Mouse (Mus musculus) embryonic fibroblast, embryonic 13.5 days (primary cell): Measurements from ENCODE around the gene Xrcc4. TPM values are rescaled to one million over a fixed set of nuclear protein-coding genes. Genes with fewer than 3 reads are reported as not detected.

Experiments
- H3K27ac ChIP-seq: 2 replicates; pipeline ENCODE4 v1.5.1; 2012; ENCODE audit warnings: low read length, control low read depth, inconsistent platforms; ENCODE audit not compliant: insufficient read depth
- H3K4me1 ChIP-seq: 2 replicates; pipeline ENCODE4 v1.6.1; 2011; ENCODE audit warnings: low read length; ENCODE audit not compliant: control insufficient read depth, insufficient read depth
- H3K4me3 ChIP-seq: 2 replicates; pipeline ENCODE4 v1.5.1; 2011; ENCODE audit warnings: mild to moderate bottlenecking, control low read depth, low read length; ENCODE audit not compliant: insufficient read depth
- CTCF ChIP-seq: IDR thresholded peaks from 2 replicates; pipeline ENCODE4 v1.5.1; 2011; ENCODE audit warnings: mild to moderate bottlenecking, control low read depth, low read length, moderate library complexity, borderline replicate concordance; ENCODE audit not compliant: insufficient read depth
- POLR2A ChIP-seq: IDR thresholded peaks from 2 replicates; pipeline ENCODE4 v1.6.1; 2011; ENCODE audit warnings: low read depth, mild to moderate bottlenecking, control low read depth, low read length, moderate library complexity
- polyA plus RNA-seq: library from polyadenylated mRNA; stranded (reverse); fragments of >200 nt; gene quantifications from 2 replicates; pipeline ENCODE4 v1.2.4, GENCODE M21; 2011; ENCODE audit warnings: low read depth; ENCODE audit not compliant: missing spikeins, insufficient read length

Gene Xrcc4
- polyA plus RNA-seq, 1 experiment: 17.8 TPM

GRCm38 (mm10) chr13:89726492-89726891, 362.9 kb downstream of the Xrcc4 start:
- no peak overlapping the region for H3K27ac ChIP-seq
- H3K4me3 ChIP-seq: no peak overlapping the region
- H3K4me1 ChIP-seq: no peaks in the 10 kb centered on the region
- TF ChIP-seq CTCF (no peak), POLR2A (no peak)

Other genes starting within 250 kb of the Xrcc4 start
- 131 and 136 TPM in 2 replicates for gene Tmem167, start 485 bp downstream of the Xrcc4 start, polyA plus RNA-seq